Mouse (Mus musculus): ENCODE measurements at regions not wholly inside any gene's neighbourhood (a gene's known extent, or its start where the extent isn't known, plus 50 kb on each side); places are given as distances from the start of the nearest gene placed in this dataset.

DNA sequence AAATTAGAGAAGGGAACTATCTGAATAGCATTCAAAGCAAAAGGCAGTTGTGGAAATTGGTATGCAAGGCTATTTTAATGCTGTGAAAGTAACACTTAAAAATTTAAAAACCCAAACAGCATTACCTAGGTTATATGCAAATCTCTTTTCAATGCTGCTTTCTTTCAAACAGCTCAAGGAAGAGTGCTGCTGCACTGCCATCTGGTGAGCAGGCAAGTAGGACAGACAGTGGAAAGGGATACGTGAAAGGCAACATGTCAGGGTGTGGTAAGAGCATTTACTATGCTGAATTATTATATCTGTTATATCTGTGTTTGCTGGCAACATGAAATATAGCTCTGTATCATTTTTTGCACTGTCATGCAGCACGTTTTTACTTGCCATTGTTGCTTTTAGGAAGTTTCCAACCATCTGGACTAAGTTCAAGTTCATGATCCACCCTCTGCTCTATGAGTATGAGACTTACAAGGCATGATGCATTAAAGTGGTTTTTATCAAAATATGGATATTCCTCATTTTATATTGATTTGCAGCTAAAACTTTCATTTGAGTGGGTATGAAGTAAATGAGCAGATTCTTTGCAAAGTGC lies 1223.0 kb downstream of the Dnajb9 start:
- no peak for DNase-seq

- DNase-seq: no peak
Observed at GRCm38 (mm10) chr12:42986505-42986904, 1223.6 kb downstream of the Dnajb9 start.

DNA sequence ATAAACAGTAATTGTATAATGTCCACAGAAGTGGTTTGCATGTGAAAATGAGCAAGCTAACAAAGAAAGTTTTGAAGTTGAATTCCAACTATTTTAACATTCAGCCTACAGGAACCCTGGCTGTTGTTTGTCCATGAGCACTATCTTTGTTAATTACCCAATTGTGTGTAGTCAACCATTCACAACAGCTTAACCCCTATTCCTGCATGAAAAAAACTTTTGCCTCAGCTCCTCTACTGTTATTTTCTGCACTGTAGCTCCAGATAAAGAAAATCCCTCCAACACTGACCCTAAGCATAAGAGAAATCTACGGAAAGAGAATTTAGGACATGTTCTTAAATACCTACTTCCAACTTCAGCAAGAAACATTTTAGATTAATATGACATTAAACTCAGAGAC lies 1224.0 kb downstream of the Dnajb9 start:
- DNase-seq: no peak

DNA sequence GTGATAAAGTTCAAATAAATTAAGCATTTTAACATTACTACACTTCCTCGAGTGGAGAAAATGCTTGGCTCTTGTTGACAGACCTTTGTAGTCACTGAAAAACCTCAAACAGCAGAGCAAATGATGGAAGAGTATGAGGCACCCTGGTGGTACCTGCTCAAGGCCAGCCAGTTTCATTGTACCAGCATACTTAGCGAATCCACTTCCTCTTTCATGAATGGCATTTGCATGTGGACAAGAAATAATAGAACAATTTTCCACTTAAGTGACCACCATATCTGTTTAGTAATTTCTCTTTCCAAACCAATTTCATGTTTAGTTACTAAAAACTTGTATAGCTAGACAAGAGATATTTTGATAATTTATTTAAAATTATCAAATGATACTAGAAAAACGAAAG lies 1231.3 kb downstream of the Dnajb9 start:
- no peak for DNase-seq

- DNase-seq: peak; percentile 5
Observed at GRCm38 (mm10) chr12:42972766-42973165, 1237.4 kb downstream of the Dnajb9 start.

GRCm38 (mm10) chr12:42961535-42961934 lies 1248.6 kb downstream of the Dnajb9 start:
- DNase-seq: no peak

DNA sequence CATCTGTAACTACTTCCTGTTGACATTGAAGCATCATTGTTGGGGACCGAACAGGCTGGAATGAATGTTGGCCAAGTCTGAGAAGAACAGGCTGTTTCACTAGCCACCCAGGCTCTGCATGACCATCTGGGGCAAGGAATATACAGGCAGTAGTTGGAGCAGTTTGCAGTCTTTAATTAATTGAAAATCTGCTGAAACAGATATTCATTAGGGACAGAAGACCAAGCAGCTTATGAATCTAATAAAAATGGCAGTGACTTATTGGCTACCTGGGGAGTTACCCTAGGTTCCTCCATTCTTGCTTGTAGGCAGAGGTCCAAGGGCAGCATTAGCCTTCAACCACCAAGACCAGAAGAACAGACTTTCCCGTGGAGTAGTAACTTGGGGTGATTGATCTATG lies 1262.2 kb downstream of the Dnajb9 start:
- DNase-seq: no peak

DNA sequence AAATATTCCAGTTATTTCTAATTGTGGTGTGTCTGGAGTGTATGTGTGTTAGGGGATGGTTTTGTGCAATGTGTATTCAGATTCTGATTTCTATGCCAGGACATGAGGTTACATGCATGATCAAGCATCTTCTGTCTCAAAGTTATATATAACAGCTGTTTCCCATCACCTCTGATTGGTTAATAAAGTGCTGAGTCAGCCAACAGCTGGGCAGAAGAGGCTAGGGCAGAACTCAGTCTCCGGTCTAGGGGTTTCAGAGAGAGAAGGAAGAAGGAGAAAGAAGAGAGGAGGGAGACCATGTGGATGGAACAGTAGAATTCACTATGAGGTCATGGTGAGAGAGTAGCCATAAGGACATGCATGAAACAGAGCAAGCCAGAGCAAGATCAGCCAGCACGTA lies 1295.8 kb downstream of the Dnajb9 start:
- no peak for DNase-seq

All from kidney, adult 9 months (tissue).